Mouse (Mus musculus): Measurements from ENCODE around the gene Gnaq. TPM values are rescaled to one million over a fixed set of nuclear protein-coding genes. Genes with fewer than 3 reads are reported as not detected.

The Gnaq gene
- total RNA-seq, 2 experiments from 2014 or later: 17.8 to 24.9 TPM

DNA sequence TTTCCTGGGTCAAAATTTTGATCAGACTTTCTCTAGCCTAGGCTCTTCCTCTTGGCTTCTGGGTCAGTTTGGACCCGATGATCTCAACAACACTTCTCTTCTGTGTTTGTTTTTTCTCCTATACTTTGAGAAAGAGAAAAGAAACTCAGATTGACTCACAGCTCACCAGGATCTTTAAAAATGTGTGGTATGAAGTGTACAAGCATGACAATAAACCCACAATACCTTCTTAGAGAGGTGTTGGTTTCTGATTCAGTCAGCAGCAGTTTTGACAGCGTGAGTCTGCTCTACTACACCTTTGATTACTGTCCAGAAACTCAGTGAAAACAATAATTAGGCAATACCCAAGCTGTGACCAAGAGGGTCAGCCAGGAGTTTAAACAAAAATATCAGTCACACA is 122.7 kb downstream of the Gnaq start:
- ATAC-seq (ENCODE audit: poor library complexity, severe bottlenecking): no peak

DNA sequence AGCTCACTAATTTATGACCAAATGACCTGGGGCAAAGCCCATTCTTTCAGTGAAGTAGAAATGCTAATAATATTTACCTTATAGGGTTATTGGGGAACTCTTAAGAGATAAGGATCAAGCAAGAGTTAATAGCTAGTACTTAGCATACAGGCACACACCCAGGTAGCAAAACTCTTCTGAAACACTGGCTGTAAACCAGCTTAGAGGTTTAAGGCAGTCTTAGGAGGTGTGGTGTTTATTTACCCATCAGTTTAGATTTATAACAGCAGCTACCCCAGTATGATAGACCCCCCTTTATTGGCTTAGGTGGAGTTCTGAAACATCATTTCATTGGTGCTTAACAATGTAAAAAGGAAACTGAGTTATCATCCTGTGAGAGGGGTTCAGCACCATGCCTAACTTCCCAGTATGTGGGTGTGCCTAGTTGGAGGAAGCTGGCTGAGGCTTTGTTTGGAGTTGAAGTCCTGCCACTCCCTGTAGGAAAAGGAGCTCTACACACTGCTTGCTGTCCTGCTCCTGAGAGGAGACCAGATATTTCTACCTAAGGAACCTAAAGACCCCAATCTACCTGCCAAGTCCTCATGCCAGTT is 126.2 kb downstream of the Gnaq start:
- ATAC-seq (ENCODE audit: poor library complexity, severe bottlenecking): no peak

DNA sequence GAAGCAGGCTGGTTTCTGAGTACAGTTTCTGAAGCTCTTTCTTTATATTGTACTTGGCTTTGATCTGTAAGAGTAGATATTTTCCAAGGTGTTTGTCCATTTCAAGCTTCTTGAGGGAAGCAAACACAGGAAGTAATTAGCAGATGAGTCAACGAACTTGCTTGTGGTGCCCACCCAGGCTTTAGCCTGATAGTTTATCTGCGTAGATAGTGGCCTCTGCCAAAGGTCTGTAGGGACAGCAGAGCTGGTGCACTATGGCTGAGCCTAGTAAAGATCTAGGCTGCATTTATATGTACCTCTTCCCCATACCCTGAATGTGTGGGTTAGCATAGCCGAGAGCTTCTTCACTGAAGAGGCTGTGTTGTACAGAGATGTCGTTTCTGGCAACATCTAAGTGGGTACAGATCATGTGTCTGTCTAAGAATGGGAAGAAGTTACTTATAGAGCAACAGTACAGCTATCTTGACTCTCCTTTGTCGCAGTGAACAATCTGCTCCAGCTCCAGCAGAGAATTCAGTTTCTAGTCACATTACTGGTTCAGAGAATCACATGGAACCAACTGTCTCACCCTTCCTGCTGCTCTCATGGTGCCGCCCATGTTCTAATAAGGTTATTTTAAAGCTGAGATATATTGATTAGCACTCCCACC is 127.3 kb downstream of the Gnaq start:
- ATAC-seq (ENCODE audit: poor library complexity, severe bottlenecking): no peak

DNA sequence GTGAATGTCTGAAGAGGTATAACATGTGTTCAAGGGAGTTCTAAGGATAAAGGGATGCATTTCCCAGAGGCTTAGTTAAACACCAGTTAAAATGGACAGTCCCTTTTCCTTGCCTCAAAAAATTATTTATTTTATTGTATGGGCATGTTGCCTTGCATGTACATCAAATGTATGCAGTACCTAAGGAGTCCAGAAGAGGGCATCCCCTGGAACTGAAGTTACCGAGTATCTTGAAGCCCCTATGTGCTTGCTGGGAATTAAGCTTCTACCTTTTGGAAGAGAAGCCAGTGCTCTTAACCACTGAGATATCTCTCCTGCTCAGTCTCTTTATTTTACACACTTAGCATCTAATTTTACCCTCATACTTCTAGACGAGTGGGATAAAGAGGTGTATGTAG is 127.8 kb downstream of the Gnaq start:
- ATAC-seq (ENCODE audit: poor library complexity, severe bottlenecking): no peak

DNA sequence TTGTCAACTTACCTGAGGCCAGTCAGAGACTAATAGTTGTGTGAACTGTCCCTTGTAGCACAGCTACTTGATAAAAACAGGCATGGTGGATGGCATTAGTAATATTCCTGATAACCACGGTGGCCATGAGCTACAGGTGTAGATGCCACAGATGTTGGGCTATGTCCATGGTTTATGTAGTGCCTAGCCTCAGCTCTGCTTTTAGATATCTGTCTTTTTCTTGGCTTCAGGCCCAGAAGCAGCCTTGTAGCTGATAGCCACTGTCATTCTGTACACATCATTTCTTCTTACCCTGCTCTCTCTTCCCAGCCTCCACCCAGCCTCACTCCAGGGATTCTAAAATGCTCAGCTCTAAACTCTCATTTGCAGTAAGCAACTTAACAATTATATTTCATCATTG is 128.3 kb downstream of the Gnaq start:
- ATAC-seq (ENCODE audit: poor library complexity, severe bottlenecking): no peak

DNA sequence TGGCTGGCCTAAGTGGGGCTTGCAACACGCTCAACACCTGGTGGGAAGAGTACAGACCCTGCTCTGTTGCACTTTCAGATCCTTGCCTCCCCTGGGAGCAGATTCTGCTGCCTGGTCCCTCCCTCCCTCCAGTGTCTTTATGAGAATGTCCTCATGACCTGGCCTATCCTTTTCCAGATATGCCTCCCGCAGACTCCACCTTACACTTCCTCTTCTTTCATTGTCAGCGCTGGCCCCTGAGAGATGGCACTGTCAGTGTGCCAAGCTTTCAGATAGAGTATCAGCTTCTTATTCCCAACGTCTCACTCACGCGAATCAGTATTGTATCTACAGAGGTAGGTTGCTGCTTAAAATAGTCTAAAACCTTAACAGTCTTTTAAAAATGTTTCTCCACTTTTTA is 129.0 kb downstream of the Gnaq start:
- no peak for ATAC-seq (ENCODE audit: poor library complexity, severe bottlenecking)

DNA sequence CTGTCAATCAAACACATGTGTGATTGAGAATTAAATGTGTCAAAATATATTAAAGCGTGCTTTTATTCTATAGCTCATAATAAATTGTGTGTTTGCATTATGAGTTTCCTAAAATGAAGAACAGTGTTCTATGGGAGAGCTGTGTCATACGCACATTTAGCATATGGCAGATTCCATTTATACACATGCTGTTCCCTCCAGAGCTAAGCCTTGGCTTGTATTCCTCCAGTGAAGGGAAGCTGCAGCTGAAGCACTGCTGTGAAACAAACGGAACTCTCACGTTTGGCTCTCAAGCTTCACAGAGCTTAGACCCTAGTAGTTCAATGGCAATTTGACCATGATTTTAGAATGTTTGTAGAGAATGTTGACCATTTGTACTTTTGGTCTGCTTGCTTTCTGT is 129.7 kb downstream of the Gnaq start:
- ATAC-seq (ENCODE audit: poor library complexity, severe bottlenecking): no peak

DNA sequence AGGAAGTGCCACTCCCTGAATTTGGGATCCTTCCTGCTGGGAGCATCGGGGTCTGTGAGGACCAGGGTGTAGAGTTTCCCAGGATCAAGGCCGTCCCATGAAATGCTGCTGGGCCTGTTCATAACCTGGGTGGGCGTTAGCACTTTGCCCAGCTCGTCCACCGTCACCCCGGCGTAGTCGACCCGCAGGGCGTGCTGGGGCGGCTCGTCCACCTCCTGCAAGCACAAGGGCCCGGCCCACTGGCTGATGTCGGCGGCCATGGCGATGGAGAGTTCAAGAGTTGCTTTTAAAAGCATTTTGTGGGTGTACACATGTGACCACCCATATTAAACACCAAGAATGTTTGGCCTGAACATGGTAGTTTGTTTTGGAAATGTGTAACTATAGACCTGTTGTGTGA is 134.7 kb downstream of the Gnaq start:
- ATAC-seq (ENCODE audit: poor library complexity, severe bottlenecking): peak; percentile 54; the same call in 1 of the 2 replicates

DNA sequence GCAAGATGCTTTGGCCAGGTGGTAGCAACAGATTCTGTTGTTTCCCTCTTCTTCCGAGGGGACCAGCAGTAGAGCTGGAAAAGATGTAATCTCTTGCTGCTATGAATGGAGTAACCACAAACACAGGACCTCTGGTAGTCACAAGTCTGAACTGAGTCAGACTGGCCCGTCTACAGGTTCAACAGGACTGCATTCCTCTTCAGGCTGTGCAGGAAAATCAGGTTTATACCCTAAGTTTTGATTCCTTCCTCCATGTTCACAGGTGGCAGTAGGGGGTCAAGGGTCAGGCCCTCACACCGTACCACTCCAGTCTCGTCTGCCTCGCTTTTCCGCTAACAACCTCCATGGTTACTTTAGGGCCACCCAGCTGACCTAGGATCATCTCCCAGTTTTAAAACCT is 137.6 kb downstream of the Gnaq start:
- no peak for ATAC-seq (ENCODE audit: poor library complexity, severe bottlenecking)

DNA sequence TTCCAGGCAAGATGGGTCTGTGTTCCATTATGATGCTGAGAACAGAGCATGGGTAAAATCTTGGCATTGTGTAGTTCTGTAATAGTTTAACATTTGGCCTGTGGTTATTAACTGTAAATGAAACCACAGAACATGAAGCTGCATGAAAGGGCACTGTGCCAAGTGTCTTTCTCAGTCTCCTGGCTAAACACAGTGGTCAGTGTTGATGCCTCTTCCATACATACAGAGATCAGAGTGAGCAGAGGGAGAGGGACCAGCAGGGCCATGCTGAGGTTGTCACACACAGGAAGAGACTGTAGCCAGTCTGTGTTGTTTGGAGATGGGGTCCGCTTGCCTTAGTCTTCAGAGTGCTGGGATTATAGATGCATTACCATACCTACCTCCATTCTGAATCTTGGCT is 138.4 kb downstream of the Gnaq start:
- no peak for ATAC-seq (ENCODE audit: poor library complexity, severe bottlenecking)

DNA sequence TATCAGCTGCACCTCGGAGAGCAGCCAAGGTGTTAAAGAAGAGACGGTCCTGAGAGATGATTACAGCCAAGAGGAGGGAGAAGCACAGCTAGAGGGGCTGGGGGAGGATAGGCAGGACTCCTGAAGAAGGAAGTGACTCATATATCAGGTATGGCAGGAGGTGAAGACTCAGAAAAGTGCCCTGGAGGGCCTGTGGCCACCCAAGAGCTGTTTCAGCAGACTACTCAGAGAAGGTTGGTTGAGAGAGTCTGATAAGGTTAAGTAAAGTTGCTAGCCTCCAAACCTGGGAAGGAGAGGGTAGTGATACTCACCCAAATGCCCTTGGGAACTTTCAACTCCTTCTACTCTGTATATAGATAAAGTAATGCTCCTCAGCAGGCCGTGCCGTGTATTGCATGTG is 140.4 kb downstream of the Gnaq start:
- no peak for ATAC-seq (ENCODE audit: poor library complexity, severe bottlenecking)

DNA sequence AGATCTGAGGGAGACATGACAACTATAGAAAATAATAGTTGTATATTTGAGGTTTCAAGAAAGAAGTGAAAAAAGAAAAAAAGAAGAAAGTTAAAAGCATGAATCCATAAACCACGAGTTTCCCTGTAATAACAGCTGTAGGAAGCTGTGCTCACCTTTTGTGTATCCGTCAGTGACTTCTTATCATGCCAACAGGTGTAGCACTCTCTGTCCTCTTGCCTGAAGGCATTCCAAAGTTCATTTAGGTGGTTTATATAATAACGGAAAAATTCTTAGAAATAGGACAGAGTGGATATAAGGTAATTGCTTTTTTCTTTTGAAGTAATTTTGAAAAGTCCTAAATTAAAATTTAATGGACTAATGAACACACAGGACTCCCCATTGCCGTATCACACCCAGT is 147.6 kb downstream of the Gnaq start:
- ATAC-seq (ENCODE audit: poor library complexity, severe bottlenecking): no peak

DNA sequence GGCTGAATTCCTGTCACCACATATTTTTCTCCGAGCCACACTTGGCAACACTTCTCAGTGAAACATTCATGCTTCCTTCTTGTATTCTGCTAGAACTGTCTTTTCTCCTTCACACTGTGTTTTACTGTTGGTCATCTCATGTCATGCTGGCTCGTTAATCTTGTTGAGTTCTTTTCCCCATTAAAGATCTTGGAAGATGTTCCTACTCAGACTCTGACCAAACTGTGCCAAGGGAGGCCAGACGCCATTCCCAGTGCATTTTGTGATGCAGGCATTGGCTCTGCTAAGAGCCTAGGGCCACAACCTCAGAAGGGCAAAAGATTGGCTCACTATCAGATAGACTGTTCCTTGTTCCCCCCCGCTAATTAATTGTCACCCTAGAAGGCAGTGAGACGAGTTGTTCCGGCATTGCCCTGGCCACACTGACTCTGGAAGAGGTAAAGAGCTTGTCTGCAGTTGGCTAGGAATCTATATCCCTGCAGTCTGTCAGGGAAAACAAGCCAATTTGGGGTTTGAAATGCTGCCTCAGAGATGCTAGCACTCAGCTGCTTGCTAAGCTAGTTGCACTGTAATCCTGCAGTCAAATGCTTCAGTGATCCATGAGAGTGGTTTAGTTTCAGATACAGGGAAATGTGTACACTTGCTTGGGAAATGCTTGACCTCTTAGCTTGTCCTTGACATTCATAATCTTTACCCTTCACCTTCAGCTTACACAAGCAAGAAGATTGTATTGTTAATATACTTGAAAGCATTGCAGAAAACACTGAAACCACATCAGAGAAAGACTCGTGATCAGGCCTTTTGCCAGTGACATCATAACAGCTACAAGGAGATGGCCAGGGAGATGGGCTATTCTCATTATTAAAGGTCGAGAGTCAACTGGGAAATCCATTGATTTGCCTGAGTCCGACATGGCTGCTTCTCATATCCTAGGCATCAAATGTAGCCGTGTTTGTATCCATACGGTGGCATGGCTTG is 152.7 kb downstream of the Gnaq start:
- ATAC-seq (ENCODE audit: poor library complexity, severe bottlenecking): no peak

DNA sequence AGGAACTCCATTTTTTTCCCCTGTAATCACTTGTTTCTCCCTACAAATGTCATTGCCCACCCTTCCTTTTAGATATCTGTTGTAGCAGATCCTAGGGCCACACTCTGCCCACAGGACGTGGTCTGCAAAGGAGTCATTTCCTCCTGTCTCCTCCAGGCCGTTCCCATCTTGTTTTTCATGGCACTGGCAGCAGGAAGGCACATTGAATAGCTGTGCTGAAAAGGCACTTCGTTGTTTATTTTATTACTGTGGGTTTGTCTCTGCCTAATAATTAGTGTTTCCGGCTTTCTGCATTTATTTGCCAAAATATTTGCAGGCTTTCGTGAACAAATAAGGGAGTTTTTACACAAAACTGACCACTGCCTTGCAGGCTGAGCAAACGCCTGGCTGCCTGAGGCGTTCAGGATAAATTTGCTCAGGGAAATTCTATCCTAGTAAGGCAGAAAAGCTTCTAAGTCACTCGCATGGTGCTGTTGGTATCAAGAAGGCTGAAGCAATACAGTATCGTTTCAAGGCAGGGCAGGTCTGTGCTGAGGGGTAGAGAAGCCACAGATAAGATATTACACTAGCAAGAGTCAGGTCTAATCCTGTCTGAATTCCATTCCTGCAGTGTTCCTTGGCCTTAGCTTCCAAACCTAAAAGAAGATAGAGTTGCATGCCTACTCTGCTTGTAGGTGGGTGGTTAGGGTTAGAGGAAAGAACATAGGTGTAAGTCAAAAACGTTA is 154.0 kb downstream of the Gnaq start:
- no peak for ATAC-seq (ENCODE audit: poor library complexity, severe bottlenecking)

DNA sequence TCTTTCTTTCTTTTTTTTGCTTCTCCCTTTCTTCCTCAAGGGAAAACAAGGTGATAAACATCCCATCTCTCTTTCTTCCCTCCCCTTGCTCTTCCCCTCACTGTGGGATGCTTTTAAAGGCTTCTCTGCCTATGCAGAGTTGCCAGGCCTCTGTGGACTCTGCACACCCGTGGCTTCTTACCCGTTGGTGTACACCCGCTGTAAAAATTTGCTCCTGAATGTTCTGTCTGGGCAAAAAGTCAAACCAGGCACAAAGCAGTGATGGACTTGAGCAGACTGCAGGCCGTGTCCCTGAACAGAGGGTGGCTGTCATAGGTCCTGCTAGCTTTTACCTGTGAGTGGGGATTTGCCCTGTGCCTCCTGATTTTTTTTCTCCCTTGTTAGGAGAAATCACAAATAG is 154.7 kb downstream of the Gnaq start:
- ATAC-seq (ENCODE audit: poor library complexity, severe bottlenecking): no peak

DNA sequence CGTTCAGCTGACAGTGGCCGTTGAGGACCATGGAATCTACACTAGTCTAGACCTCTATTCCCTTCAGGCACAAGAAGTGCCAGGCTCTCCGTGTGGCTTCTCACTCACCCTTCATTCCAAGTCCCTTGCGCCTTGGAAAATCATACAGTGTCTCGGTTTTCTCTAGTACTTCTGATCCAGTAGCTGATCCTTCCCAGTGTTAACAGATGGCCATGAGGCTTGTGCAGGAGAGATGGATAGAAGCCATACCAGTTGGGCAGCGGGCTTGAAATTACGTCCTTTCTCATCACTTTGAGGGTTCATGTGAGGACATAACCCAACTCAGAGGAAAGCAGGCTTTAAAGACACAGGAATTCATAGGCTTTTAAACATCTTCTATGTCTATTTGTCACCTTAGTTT is 155.3 kb downstream of the Gnaq start:
- no peak for ATAC-seq (ENCODE audit: poor library complexity, severe bottlenecking)

DNA sequence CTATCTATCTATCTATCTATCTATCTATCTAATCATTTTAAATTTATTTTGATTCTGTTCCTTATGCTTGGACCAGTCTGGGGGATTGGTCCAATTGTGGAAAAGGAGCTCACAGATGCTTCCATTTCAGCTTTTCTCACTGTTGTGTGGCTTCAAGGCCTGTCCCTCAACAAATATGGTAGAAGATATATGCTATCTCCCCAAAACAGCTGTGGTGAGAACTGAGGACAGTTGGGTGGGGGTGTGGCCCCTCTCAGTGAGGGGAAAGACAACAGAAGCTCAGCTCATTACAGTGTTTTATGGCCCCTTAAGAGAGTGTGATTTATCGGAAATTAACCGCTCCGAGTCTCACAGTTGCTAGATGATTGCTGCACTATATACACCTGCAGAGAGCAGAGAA is 158.5 kb downstream of the Gnaq start:
- no peak for ATAC-seq (ENCODE audit: poor library complexity, severe bottlenecking)

DNA sequence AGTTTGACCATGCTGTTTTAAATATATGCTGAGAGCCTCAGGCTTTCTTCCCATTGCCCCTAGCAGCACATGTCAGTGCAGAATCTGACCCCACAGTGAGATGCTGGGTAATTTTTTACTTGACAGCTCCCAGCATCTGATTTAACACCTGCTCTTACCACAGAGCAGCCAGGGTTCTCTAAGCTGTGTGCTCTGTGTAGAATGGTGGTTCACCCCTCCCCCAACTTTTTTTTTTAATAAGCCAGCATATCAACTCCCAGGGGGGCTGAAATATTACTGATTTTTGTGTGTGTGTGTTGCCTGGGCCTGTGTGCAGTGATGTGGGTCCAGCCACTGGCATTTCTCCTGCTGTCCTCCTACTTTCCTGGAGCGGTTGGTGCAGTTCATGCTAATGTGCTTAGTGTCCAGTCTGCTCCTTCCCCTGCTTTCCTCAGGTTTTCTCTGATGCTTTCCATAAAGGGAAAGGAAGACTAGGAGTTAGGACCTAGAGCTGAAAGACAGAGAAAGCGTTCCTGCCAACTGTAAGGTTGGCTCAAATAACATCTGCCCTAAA is 159.5 kb downstream of the Gnaq start:
- ATAC-seq (ENCODE audit: poor library complexity, severe bottlenecking): no peak

DNA sequence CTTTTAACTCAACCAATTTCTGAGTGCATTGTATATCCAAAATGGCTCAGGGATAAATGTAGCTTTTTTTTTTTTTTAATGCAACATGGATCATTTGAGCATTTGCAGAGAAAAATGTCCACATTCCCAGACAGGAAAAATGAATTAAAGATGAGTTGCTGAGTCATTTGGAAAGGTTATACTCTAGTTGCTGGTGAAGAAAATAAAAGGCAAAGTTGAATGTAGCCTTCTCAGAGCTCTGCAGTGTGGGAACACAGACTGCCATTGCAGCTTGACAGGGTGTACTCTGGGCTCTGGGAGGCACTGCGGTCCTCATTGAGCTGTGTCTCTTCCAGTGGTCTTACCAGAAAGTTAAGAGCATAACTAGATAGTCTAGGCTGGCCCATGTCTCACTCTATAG is 160.3 kb downstream of the Gnaq start:
- ATAC-seq (ENCODE audit: poor library complexity, severe bottlenecking): no peak

DNA sequence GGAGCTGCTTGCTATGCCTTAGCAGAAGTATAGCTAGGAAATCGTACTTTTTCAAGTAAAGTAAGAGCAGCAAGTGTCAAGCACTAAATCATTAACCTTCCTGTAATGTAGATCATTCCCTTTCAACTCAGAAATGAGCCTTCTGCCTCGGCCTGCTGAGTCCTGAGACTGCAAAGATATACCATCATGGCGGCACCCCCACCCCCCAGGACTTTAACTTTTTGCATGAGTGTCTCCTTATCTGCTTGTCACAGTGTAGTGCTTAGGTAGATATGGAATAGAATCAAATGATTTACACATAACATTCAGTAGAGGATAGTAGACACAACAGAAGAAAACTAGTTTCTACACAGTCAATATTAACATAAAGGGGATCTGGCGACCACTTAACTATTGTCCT is 167.8 kb downstream of the Gnaq start:
- no peak for ATAC-seq (ENCODE audit: poor library complexity, severe bottlenecking)

DNA sequence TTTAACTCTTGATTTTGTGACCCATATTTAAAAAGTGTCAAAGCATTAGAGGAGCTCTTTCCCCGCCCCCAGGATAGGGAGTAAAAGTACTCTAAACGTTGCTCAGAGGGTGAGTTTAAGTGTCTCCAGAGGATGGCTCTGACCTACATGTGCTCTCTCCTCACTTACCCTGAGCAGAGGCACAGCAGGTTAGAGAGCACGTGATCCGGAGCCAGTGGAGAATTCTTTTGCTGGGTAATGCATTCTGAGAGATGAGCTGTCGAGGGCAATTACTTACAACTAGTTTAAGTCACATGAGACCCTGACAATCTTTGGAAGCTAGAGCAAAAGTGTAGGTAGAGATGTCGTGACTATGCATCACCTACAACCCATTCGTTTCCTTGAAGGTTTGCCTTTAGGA is 168.7 kb downstream of the Gnaq start:
- no peak for ATAC-seq (ENCODE audit: poor library complexity, severe bottlenecking)

Data from megakaryocyte, adult 5-6 weeks (primary cell).